Mouse (Mus musculus): ENCODE data around the gene Edn1. TPM values are rescaled to one million over a fixed set of nuclear protein-coding genes. Genes with fewer than 3 reads are reported as not detected.

Edn1 gene
- polyA plus RNA-seq, 2 experiments: 0.14 to 0.33 TPM

- DNase-seq (ENCODE audit: low read depth in 3 of 3, low spot score in 3 of 3): no peak
- H3K4me3 ChIP-seq (ENCODE audit: insufficient read depth in 1 of 2, low read depth in 2 of 2, low read length in 2 of 2): no peak overlapping the region
- WGBS (ENCODE audit: insufficient replicate concordance): 70% methylated on average over 9 of the region's 9 CpGs
These were observed 31.2 kb upstream of the Edn1 start for GRCm38 (mm10) chr13:42270051-42270450.

GRCm38 (mm10) chr13:42276774-42277454, 24.4 kb upstream of the Edn1 start:
- Histone ChIP-seq H3K9ac (replicated peaks) (no peak overlapping the region), H3K9me3 (ENCODE audit: control insufficient read depth, low read length) (no peaks in the 10 kb centered on the region), H3K4me1 (replicated peaks; ENCODE audit: control insufficient read depth in 2 of 2, insufficient read depth in 2 of 2, low read length in 1 of 2) (no peaks in the 10 kb centered on the region), H3K4me3 (ENCODE audit: insufficient read depth in 1 of 2, low read depth in 2 of 2, low read length in 2 of 2) (no peak overlapping the region), H3K36me3 (replicated peaks; ENCODE audit: control insufficient read depth, insufficient read depth, low read depth) (no peaks in the 10 kb centered on the region), H3K4me2 (ENCODE audit: low read depth) (no peak overlapping the region), H3K27me3 (ENCODE audit: control insufficient read depth, insufficient read depth, low read length) (no peaks in the 10 kb centered on the region), H3K27ac (no peak overlapping the region)
- ATAC-seq (ENCODE audit: insufficient read depth) (no peak), DNase-seq (ENCODE audit: low read depth in 3 of 3, low spot score in 3 of 3) (no peak)
- WGBS (ENCODE audit: insufficient replicate concordance): 61% methylated on average over 9 of the region's 9 CpGs
- TF ChIP-seq CTCF (IDR thresholded peaks at IDR 0.05; ENCODE audit: low read depth): no peak
- no peak for TF ChIP-seq EP300 (IDR thresholded peaks at IDR 0.05; ENCODE audit: low read depth)

More at GRCm38 (mm10) chr13:42270051-42270450, 31.2 kb upstream of the Edn1 start:
- H3K36me3 ChIP-seq (replicated peaks; ENCODE audit: control insufficient read depth, insufficient read depth, low read depth): no peaks in the 10 kb centered on the region
- no peak overlapping the region for H3K27ac ChIP-seq
- no peaks in the 10 kb centered on the region for H3K9me3 ChIP-seq (ENCODE audit: control insufficient read depth, low read length)
- no peaks in the 10 kb centered on the region for H3K4me1 ChIP-seq (replicated peaks; ENCODE audit: control insufficient read depth in 2 of 2, insufficient read depth in 2 of 2, low read length in 1 of 2)
- no peak overlapping the region for H3K4me2 ChIP-seq (ENCODE audit: low read depth)
- no peaks in the 10 kb centered on the region for H3K27me3 ChIP-seq (ENCODE audit: control insufficient read depth, insufficient read depth, low read length)
- ATAC-seq (ENCODE audit: insufficient read depth): no peak
- no peak overlapping the region for H3K9ac ChIP-seq (replicated peaks)
- TF ChIP-seq EP300 (IDR thresholded peaks at IDR 0.05; ENCODE audit: low read depth): no peak
- no peak for TF ChIP-seq CTCF (IDR thresholded peaks at IDR 0.05; ENCODE audit: low read depth)

GRCm38 (mm10) chr13:42277751-42278150, 23.5 kb upstream of the Edn1 start:
- no peak overlapping the region for H3K27ac ChIP-seq
- no peaks in the 10 kb centered on the region for H3K4me1 ChIP-seq (replicated peaks; ENCODE audit: control insufficient read depth in 2 of 2, insufficient read depth in 2 of 2, low read length in 1 of 2)
- H3K36me3 ChIP-seq (replicated peaks; ENCODE audit: control insufficient read depth, insufficient read depth, low read depth): no peaks in the 10 kb centered on the region
- WGBS (ENCODE audit: insufficient replicate concordance): 39% methylated on average over 2 of the region's 2 CpGs
- no peak for TF ChIP-seq EP300 (IDR thresholded peaks at IDR 0.05; ENCODE audit: low read depth)
- no peak for TF ChIP-seq CTCF (IDR thresholded peaks at IDR 0.05; ENCODE audit: low read depth)
- no peaks in the 10 kb centered on the region for H3K27me3 ChIP-seq (ENCODE audit: control insufficient read depth, insufficient read depth, low read length)
- H3K9me3 ChIP-seq (ENCODE audit: control insufficient read depth, low read length): no peaks in the 10 kb centered on the region
- DNase-seq (ENCODE audit: low read depth in 3 of 3, low spot score in 3 of 3) (no peak), ATAC-seq (ENCODE audit: insufficient read depth) (no peak)
- H3K4me3 ChIP-seq (ENCODE audit: insufficient read depth in 1 of 2, low read depth in 2 of 2, low read length in 2 of 2): no peak overlapping the region
- H3K9ac ChIP-seq (replicated peaks): no peak overlapping the region
- H3K4me2 ChIP-seq (ENCODE audit: low read depth): no peak overlapping the region

GRCm38 (mm10) chr13:42285896-42286295, 15.4 kb upstream of the Edn1 start:
- Histone ChIP-seq H3K36me3 (replicated peaks; ENCODE audit: control insufficient read depth, insufficient read depth, low read depth) (no peaks in the 10 kb centered on the region), H3K27ac (no peak overlapping the region), H3K4me2 (ENCODE audit: low read depth) (no peak overlapping the region), H3K27me3 (ENCODE audit: control insufficient read depth, insufficient read depth, low read length) (no peaks in the 10 kb centered on the region), H3K4me1 (replicated peaks; ENCODE audit: control insufficient read depth in 2 of 2, insufficient read depth in 2 of 2, low read length in 1 of 2) (no peaks in the 10 kb centered on the region), H3K9me3 (ENCODE audit: control insufficient read depth, low read length) (no peaks in the 10 kb centered on the region), H3K4me3 (ENCODE audit: insufficient read depth in 1 of 2, low read depth in 2 of 2, low read length in 2 of 2) (no peak overlapping the region), H3K9ac (replicated peaks) (no peak overlapping the region)
- WGBS (ENCODE audit: insufficient replicate concordance): 62% methylated on average over 3 of the region's 3 CpGs
- DNase-seq (ENCODE audit: low read depth in 3 of 3, low spot score in 3 of 3) (no peak), ATAC-seq (ENCODE audit: insufficient read depth) (no peak)
- TF ChIP-seq CTCF (IDR thresholded peaks at IDR 0.05; ENCODE audit: low read depth) (no peak), EP300 (IDR thresholded peaks at IDR 0.05; ENCODE audit: low read depth) (no peak)

GRCm38 (mm10) chr13:42286768-42287167, 14.5 kb upstream of the Edn1 start:
- WGBS (ENCODE audit: insufficient replicate concordance): 69% methylated on average over 4 of the region's 4 CpGs
- H3K27ac ChIP-seq: no peak overlapping the region
- TF ChIP-seq CTCF (IDR thresholded peaks at IDR 0.05; ENCODE audit: low read depth): no peak
- no peak for TF ChIP-seq EP300 (IDR thresholded peaks at IDR 0.05; ENCODE audit: low read depth)
- no peaks in the 10 kb centered on the region for H3K9me3 ChIP-seq (ENCODE audit: control insufficient read depth, low read length)
- H3K4me3 ChIP-seq (ENCODE audit: insufficient read depth in 1 of 2, low read depth in 2 of 2, low read length in 2 of 2): no peak overlapping the region
- ATAC-seq (ENCODE audit: insufficient read depth): no peak
- H3K27me3 ChIP-seq (ENCODE audit: control insufficient read depth, insufficient read depth, low read length): no peaks in the 10 kb centered on the region
- no peak overlapping the region for H3K4me2 ChIP-seq (ENCODE audit: low read depth)
- no peak for DNase-seq (ENCODE audit: low read depth in 3 of 3, low spot score in 3 of 3)
- H3K36me3 ChIP-seq (replicated peaks; ENCODE audit: control insufficient read depth, insufficient read depth, low read depth): no peaks in the 10 kb centered on the region
- no peaks in the 10 kb centered on the region for H3K4me1 ChIP-seq (replicated peaks; ENCODE audit: control insufficient read depth in 2 of 2, insufficient read depth in 2 of 2, low read length in 1 of 2)
- no peak overlapping the region for H3K9ac ChIP-seq (replicated peaks)

Data from liver, embryonic 14.5 days (tissue).